Mouse (Mus musculus): ENCODE results near the gene 1600014C23Rik.

1600014C23Rik gene

DNA sequence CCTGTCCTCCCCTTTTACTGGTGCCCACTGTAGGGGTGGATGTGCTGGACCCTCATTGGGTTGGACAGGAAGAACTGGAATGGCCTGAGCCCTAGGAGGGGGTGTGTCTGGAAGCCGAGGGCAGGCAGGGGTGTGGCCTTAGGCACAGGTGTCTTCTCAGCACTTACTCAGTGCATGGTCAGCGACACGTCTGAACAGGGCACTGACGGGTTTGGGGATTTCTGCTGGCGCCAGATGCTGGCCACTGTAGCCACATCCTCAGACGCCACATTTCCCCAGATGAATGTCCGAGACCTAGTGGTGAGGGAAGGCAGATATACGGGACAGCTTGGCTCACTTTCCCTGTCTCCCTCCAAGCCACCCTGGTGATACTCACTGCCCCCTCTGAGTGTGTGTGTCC is 18.4 kb upstream of the 1600014C23Rik start:
- no peak for DNase-seq (ENCODE audit: low read depth, low spot score)

- no peak for DNase-seq (ENCODE audit: low read depth, low spot score)
Observed at GRCm38 (mm10) chr17:45751359-45751758, 17.7 kb upstream of the 1600014C23Rik start.

DNA sequence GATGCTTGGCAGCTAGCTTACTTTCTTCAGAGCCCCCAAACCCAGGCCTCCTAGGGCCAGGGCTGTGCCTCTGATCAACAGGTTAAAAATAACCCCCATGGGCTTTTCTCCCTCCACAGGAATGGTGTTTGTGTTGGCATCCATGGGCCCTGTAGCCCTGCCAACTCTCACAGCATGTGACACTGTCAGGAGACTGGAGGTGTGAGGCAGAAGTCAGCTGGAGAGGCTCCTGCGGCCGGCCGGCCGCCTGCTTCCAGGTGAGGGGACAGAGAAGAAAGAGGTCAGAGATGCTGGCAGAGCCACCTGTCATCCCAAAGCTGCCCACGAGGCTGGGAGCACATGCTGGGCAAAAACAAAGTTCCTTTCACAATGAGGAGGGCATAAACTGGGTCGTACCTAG is 15.5 kb upstream of the 1600014C23Rik start:
- DNase-seq (ENCODE audit: low read depth, low spot score), result no peak

DNA sequence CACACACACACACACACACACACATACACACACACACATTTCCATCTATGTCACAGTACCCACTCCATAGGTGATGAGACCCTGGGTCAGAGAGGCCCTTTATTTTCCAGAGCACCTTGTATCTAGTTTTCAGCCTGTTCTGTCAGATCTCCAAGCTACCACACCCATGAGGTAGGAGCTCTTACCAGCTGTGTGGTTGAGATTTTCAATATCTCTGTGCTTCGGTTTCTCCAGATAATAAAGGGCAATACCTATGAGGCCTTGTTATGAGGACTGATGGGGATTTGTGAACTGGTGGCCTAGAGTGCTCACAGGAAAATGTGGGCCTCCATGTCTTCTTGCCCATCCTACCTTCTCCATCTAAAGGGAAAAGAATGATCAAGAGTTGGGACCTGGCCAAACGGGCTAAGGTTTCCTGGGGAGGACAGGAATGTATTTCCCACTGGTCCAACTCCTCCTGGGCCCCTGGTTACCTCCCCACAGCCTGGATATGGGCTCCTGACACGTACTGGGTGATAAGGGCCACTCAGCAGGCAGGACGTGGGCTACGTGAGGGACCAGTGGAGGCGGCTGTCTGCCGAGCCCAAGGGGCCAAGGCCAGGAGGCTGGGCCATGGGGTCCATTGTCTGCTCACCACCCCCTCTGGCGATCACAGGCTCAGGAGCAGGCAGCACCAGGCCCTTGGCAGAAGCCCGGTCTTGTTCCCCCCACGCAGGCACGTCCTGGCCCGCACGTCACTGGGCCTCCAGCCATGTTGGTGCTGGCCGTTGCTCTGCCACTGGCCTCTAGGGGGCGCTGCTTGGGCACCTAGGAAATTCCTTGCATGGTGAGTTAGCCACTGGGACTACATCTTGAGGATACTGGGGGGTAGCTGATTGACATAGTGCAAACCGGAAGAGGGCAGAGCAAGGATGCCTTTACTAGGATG is 14.5 kb upstream of the 1600014C23Rik start:
- no peak for DNase-seq (ENCODE audit: low read depth, low spot score)

GRCm38 (mm10) chr17:45747293-45747692 is 13.6 kb upstream of the 1600014C23Rik start:
- DNase-seq (ENCODE audit: low read depth, low spot score), result no peak

DNA sequence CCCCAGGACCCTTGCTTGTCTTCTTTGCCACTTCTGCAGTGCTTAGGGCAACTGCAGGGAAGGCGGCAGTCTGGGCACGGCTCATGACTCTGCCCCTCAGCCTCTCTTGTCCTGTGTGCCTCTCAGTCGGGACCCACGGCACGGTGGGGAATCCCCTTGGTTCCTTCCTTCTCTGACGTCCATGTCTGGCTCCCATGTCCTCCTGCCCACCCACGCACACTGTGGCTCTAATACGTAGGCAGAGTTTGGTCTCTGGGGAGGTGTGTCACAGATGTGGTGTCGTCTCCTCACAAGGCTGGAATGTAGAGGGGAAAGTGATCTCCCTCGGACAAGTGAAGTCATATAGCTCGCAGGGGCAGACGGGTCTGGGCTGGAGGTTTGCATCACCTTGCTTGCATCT is 13.1 kb upstream of the 1600014C23Rik start:
- no peak for DNase-seq (ENCODE audit: low read depth, low spot score)

- no peak for DNase-seq (ENCODE audit: low read depth, low spot score)
Observed at GRCm38 (mm10) chr17:45745629-45746028, 12.0 kb upstream of the 1600014C23Rik start.

DNA sequence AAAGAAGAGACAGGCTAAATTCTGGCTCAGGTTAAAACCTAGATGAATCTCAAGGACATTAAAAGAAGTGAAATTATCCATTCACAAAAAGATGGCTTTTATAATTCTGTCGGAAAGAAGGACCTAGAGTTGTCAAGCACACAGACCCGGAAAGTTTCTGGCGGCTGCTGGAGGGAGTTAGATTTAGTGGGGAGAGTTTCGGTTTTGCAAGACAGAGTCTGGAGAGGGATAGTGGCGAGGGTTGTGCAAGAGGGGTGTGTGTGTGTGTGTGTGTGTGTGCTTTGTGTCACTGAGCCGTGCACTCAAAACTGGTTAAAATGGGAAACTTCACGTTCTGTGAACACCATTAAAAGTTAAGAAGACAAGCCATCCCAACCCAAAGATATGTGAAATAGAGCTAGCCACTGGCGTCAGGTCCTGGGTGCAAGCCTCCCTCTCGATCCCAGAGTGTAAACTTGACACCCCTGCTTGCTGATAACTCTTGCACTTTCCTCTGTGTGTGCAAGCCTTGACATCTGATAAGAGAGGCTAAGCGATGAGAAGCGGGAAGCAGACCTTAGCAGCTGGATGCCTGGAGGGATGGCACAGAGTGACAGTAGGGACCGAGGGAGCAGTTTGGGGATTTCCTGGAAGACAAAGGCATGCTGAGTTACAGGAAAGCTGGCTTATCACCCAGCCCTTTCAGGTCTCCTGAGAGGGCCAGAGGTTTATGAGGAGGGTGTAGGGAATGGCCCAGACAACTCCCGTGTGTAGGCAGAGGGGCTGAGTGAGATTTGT is 8.9 kb upstream of the 1600014C23Rik start:
- no peak for DNase-seq (ENCODE audit: low read depth, low spot score)

GRCm38 (mm10) chr17:45737078-45737601 is 3.5 kb upstream of the 1600014C23Rik start:
- DNase-seq (ENCODE audit: low read depth, low spot score), result no peak

- peak; percentile 92 for DNase-seq (ENCODE audit: low read depth, low spot score)
Observed at GRCm38 (mm10) chr17:45736311-45737077, 2.9 kb upstream of the 1600014C23Rik start.

DNA sequence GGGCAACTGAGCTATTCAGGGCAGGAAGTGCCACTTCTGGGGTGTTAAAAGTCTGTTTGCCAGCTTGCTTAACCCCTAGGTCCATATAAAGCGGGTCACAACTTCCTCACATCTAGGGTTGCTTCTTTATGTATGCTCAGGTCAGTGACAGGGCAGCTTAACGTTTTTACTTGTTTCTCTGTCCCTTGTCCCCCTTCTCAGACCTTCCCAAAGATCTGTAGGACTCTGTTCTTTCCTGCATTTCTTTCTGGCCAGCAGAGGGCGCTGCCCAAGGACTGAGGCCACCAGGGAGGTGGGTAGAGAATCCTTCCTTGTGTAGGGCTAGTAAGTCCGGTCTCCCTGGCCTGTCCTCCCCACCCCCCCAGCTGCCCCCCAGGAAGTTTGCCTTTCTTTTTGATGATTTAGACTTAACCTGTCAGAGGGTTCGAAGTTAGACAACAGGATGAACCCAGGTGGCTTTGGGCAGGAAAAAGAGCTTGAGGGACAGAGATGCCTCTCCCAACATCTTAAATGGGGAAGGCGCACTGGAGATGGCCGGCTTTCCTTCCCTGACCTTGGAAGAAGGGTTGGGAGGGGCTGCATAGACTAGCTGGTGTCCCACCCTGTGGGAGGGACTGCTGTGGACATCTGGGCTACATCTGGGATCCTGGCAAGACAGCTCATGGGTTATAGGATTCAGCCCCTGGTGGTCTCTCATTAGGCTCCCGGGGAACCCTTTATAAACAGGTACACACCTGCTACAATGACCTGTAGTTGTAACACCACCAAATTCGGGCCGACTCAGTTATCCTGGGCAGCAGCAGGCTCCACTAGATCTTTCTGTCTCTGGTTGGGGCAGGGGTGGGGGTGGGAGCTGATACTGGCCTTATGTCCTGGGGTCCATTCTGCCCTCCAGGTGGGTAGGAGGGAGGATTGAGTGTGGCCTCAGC is 2.0 kb upstream of the 1600014C23Rik start:
- DNase-seq (ENCODE audit: low read depth, low spot score), result peak; percentile 79

DNA sequence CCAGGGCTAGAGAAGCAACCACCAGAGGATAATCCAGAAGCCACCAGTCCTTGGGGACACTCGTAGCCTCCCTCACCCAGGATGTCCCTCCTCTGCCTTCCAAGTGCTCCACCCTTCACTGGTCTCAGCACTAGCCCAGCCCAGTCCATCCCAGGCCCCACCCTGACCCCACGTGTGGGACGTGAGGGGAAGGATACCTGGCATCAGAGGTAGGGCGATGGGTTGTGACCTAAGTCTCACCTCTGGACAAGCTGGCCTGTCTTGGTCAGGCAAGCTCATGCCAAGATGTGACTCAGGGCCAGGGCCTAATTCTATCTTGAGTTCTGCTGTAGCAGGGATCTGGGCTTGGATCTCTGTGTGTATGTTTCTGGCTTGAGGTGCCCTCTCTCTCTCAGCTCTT is 1.2 kb upstream of the 1600014C23Rik start:
- no peak for DNase-seq (ENCODE audit: low read depth, low spot score)

GRCm38 (mm10) chr17:45734333-45734732 is 689 bp upstream of the 1600014C23Rik start:
- no peak for DNase-seq (ENCODE audit: low read depth, low spot score)

- no peak for DNase-seq (ENCODE audit: low read depth, low spot score)
Observed at GRCm38 (mm10) chr17:45733038-45733734, 458 bp downstream of the 1600014C23Rik start.

DNA sequence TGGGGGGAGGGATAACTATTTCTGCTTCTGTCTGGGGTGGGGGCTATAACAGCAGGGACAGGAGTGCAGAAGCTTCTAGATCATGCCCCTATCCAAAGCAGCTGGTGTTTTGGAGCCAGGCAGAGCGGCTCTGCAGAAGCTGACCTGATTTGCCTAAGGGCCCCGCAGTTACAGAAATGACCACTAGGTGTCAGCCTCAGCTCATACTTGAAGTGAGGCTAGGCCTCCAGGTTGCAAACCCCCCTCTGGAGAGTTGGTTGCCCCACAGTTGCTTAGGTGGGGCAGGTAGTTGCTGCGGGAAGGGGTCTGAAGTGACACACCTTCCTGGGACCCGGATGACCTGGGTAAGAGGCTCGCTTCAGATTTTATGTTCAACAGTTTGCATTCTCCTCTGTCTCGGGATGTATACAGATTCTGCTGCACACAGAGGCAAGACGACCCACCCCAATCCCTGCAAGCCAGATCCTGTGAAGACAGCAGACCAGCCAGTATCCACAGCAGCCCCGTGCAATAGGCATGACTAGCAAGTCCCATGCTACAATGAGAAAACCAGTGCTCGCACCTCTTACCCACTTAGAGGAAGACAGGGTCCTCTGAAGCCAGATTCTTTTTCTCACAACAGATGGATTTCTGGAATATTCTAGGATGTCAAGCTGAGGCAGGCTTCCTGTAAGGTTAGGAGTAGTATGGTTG is 2.3 kb downstream of the 1600014C23Rik start:
- peak; percentile 86 for DNase-seq (ENCODE audit: low read depth, low spot score)

GRCm38 (mm10) chr17:45730696-45731095 is 2.9 kb downstream of the 1600014C23Rik start:
- no peak for DNase-seq (ENCODE audit: low read depth, low spot score)

DNA sequence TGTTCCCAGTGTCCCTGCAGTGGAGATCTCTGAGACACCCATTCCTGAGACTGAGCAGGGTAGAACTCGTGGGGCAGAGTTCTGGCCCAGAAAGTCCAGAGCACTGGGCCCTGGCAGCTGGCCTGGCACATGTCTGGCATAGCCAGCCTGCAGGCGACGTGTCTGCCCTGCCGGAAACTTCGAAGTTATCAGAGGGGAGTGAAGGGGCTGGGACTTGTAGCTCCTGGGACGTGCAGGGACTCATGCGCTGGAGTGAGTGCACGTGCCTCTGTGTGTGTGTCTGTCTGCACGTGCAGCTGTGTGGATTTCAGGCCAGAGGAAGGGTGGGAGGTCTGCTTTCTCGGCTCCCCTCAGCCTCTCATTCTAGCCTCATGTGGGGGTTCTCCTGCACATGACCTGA is 4.3 kb downstream of the 1600014C23Rik start:
- DNase-seq (ENCODE audit: low read depth, low spot score), result no peak

DNA sequence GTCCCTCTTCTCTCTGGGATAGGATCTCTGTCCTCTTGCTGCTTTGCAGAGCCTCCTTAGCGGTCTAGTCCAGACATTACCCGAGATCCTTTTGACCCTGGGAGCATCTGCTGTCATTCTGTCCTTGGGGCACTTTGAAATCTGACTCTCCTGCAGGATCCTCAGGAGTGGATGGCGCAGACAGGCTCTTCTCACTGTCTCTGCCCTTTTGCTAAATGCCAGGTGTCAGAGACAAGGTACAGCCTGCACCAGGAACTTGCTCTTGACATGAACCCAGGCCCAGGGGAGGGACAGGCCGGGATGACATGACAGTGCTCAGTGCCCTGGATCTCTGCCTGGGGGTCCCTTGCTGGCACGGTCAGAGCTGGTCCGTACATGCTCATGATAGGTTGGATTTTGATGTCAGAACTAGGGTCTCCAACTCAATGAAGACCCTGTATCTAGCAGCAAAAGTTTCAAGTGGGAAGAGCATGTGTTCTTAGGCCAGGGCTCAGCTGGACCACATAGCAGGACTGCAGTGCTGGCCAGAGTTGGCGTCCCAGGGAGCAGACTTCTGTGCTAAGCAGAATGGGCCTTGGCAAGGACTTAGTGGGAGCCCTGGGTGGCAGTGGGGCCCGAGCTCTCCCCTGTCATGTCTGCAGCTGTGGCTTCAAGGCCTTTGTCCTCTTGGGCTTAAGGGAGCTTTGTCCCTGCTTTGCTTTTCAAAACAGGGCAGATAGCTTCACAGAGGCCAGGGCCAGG is 5.5 kb downstream of the 1600014C23Rik start:
- DNase-seq (ENCODE audit: low read depth, low spot score), result no peak

- DNase-seq (ENCODE audit: low read depth, low spot score), result no peak
Observed at GRCm38 (mm10) chr17:45727481-45727880, 6.2 kb downstream of the 1600014C23Rik start.

Data from embryo, embryonic 11.5 days (tissue).